Mouse (Mus musculus) erythroblast, embryonic 14.5 days (primary cell): ENCODE data around the gene Tex30.

Source experiments
- GATA1 ChIP-seq: IDR thresholded peaks from 2 replicates; pipeline ENCODE4 v1.6.1; 2012; ENCODE audit warnings: low read length, inconsistent platforms, mixed read lengths
- TAL1 ChIP-seq: IDR thresholded peaks from 3 replicates; pipeline ENCODE4 v1.6.1; 2012; ENCODE audit warnings: low read length, inconsistent platforms, mixed read lengths

GRCm38 (mm10) chr1:44119201-44120073 lies 17.2 kb upstream of the Tex30 start:
- no peak for TF ChIP-seq TAL1
- no peak for TF ChIP-seq GATA1
